Mouse (Mus musculus): ENCODE data around the gene Cc2d1a. TPM values are rescaled to one million over a fixed set of nuclear protein-coding genes. Genes with fewer than 3 reads are reported as not detected.
A peak's percentile ranks its signal among the peaks of the same experiment; 100 is the strongest.

Gene Cc2d1a
- total RNA-seq, 2 experiments from 2014 or later = 18.2 to 21.8 TPM

- no peak for DNase-seq (ENCODE audit: low spot score in 2 of 2)
Measured at GRCm38 (mm10) chr8:84106216-84107040, 41.3 kb downstream of the Cc2d1a start.

- DNase-seq (ENCODE audit: low spot score in 2 of 2) = no peak
Measured at GRCm38 (mm10) chr8:84105676-84106075, 42.1 kb downstream of the Cc2d1a start.

GRCm38 (mm10) chr8:84104697-84105609, 42.8 kb downstream of the Cc2d1a start, which contains the start of gene Dcaf15:
Gene Dcaf15 (minus strand): TSS chr8:84104768.
- peak; percentile 93 to 99 for DNase-seq (ENCODE audit: low spot score in 2 of 2)

DNA sequence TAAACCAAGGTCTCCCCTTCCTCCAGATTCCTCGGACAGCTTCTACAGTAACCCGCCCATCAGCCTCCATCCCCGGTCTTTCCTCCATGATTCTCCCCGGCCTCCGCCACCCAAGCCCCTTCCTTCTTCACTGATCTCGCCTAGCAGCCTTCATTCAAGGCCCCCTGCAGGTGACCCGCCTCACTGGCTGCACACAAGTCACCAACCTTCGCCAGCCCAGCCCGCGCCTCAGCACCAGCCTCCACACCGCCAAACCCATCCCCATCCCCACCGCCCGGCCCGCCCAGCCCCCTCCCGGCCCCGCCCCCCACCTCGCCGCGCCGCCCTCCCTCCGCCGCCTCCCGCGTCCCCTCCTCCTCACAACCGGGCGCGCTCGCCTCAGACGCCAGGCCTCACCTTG, 43.5 kb downstream of the Cc2d1a start:
- DNase-seq (ENCODE audit: low spot score in 2 of 2) = peak; percentile 44 to 67

GRCm38 (mm10) chr8:84103601-84104000, 44.1 kb downstream of the Cc2d1a start:
- no peak for DNase-seq (ENCODE audit: low spot score in 2 of 2)

DNA sequence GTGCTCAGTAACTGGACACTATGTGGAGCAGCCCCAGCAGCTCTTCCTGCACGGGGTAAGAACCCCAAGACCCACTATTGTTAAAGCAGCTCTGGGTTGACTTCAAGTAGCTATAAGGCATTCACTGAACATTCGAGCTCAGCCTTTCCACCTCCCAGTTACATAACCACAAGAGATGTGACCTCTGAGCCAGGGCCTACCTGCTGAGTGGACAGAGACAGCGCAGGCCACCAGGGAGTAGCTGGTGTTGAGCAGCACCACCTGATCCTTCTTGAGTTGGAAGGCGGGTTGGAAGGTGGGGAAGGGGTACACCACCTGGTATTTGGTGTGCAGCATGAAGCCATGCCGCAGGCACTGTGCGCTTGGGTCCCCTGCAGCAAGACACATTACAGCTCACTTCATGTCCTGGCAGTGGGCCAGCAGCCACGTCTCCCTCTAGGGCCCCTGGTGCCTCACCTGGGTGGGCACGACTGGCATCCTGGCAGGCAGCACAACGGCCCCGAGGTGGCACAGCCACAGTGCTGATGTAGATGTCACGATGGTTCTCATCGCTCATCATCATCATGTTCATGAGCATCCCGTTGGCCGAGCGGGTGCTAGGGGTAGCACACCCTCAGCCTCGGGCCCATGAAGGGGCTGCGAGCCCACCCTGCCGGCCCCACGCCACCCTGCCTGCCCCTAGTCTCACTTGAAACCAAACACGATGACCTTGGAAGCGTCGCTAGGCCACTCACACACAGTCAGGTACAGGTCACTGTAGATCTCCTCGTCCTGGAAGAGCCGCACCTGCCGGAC, 46.1 kb downstream of the Cc2d1a start:
- DNase-seq (ENCODE audit: low spot score in 2 of 2) = no peak

GRCm38 (mm10) chr8:84098376-84098775, 49.4 kb downstream of the Cc2d1a start:
- no peak for DNase-seq (ENCODE audit: low spot score in 2 of 2)

GRCm38 (mm10) chr8:84096061-84096460, 51.7 kb downstream of the Cc2d1a start:
- DNase-seq (ENCODE audit: low spot score in 2 of 2) = no peak

- DNase-seq (ENCODE audit: low spot score in 2 of 2) = no peak
Measured at GRCm38 (mm10) chr8:84090585-84090984, 57.2 kb downstream of the Cc2d1a start.

- no peak for DNase-seq (ENCODE audit: low spot score in 2 of 2)
Measured at GRCm38 (mm10) chr8:84089277-84089676, 58.5 kb downstream of the Cc2d1a start.

DNA sequence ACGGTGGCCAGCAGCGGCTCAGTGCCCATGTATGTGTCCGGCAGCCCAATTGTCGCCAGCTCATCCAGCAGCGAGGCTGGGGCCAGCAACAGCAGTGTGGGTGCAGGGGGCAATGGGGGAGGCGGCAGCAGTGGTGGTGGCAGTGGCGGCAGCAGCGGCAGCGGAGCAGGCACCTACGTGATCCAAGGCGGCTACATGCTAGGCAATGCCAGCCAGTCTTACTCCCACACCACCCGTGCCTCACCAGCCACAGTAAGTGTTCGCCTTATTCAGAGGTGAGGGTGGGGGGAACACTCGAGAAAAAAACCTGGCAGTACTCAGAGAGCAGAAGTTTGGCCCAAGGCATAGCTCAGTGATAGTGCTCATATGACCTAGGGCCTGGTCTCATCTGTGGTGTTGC, 59.9 kb downstream of the Cc2d1a start:
- no peak for DNase-seq (ENCODE audit: low spot score in 2 of 2)

- no peak for DNase-seq (ENCODE audit: low spot score in 2 of 2)
Measured at GRCm38 (mm10) chr8:84087156-84087555, 60.6 kb downstream of the Cc2d1a start.

DNA sequence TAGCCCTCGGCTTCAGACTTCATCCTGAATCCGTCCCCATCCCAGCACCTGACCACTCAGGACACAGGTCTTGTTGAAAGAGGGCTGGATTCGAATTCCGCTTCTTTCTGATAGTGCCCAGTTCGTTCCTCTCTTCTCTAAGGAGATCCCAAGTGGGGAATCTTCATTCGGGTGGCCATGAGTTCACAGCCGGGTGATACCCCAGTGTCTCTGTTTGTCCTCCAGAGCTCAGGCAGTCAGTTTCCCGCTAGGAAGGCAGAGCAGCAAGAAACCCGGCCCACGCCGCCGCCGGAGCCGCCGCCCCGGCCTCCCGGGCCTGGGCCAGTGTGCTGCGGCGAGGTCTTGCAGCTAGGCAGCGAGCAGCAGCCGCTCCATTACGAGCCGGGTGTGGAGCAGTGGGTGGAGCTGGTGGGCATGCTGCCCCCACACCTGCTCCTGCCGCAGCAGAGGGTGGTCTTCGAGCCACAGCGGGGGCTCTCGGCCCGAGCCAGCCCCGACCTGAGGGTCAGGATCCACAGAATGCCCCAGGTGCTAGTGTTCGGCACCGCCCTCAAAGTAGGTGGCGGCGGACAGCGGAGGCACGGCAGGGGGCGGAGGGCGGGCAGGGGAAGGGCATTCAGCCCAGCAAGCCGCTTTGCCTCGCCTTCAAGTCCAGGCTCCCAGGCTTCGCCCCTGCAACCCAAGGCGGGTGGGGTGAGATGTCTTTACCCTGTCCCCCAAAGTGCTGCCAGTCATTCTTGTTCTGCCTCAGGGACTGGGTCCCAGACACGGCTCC, 63.2 kb downstream of the Cc2d1a start:
- DNase-seq (ENCODE audit: low spot score in 2 of 2) = no peak

DNA sequence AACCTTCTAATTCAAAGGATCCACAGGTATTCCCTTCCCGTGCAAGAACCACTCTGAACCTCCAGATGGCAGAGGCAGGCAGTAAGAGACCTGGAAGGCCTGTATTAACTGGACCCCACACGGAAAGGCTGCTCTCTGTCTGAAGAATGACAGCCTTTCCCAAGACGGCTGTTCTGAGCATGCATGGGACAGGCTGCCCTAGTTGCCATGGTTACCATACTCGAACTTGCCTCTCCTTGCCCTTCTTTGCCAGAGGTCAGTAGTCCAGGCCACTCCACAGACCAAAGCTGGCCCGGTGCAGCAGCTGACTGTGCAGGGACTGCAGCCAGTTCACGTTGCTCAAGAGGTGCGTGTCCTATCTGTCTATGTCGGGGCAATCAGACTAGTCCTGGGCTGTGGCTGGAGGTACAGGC, 63.9 kb downstream of the Cc2d1a start:
- no peak for DNase-seq (ENCODE audit: low spot score in 2 of 2)

Small RNA genes within 50 kb of the gene (microRNA-seq; reads per million reads assigned to microRNA genes)
- not detected for gene Gm25110
- 990 reads per million, percentile 76 among the genes with 10 or more reads in this experiment for gene Mir181c
- gene Mir181d = 833 reads per million, percentile 74 among the genes with 10 or more reads in this experiment
- not detected for gene Mir709

Other genes starting within 250 kb of the Cc2d1a start
- gene Adgrl1, start 247.8 kb downstream of the Cc2d1a start, total RNA-seq (2021) = 10 to 100 TPM; 33.6 to 37.6 TPM
- under 1 TPM; 0.22 to 0.23 TPM for gene Gm10644, start 192.7 kb downstream of the Cc2d1a start, total RNA-seq (2021)
- 10 to 100 TPM; 14.9 to 17.2 TPM for gene Asf1b, start 192.4 kb downstream of the Cc2d1a start, total RNA-seq (2021)
- gene Prkaca, start 174.9 kb downstream of the Cc2d1a start, total RNA-seq (2021) = 100 to 1,000 TPM; 837 to 892 TPM
- 10 to 100 TPM; 40.7 to 44.4 TPM for gene Samd1, start 150.3 kb downstream of the Cc2d1a start, total RNA-seq (2021)
- under 1 TPM in 1 of 2 experiments, not detected in 1; 0.44 TPM for gene 1700067K01Rik, start 146.4 kb downstream of the Cc2d1a start, total RNA-seq (2021)
- gene 2210011C24Rik, start 135.8 kb downstream of the Cc2d1a start, total RNA-seq (2021) = 1 to 10 TPM in 1 of 2 experiments, under 1 TPM in 1; 0.65 to 1.2 TPM
- 1 to 10 TPM; 1.1 to 2.2 TPM for gene Palm3, start 126.5 kb downstream of the Cc2d1a start, total RNA-seq (2021)
- gene Il27ra, start 105.3 kb downstream of the Cc2d1a start, total RNA-seq (2021) = 1 to 10 TPM in 1 of 2 experiments, under 1 TPM in 1; 0.93 to 1.4 TPM
- not detected for gene Rln3, start 102.9 kb downstream of the Cc2d1a start, total RNA-seq (2021)
- gene Gm10643, start 82.8 kb downstream of the Cc2d1a start, total RNA-seq (2021) = 1 to 10 TPM; 2.5 to 3.2 TPM
- gene Rfx1, start 81.1 kb downstream of the Cc2d1a start, total RNA-seq (2021) = 10 to 100 TPM; 10.1 to 11.7 TPM
- gene Dcaf15, start 43.2 kb downstream of the Cc2d1a start, total RNA-seq (2021) = 10 to 100 TPM; 15.6 to 17.5 TPM
- not detected for gene Podnl1, start 21.9 kb downstream of the Cc2d1a start, total RNA-seq (2021)
- 1 to 10 TPM; 1.4 to 1.9 TPM for gene 4930432K21Rik, start 89 bp upstream of the Cc2d1a start, total RNA-seq (2021)
- gene Nanos3, start 37.3 kb upstream of the Cc2d1a start, total RNA-seq (2021) = 1 to 10 TPM; 2.5 to 3.3 TPM
- 1 to 10 TPM; 9.5 to 9.8 TPM for gene Zswim4, start 89.1 kb upstream of the Cc2d1a start, total RNA-seq (2021)
- gene D8Ertd738e, start 101.8 kb upstream of the Cc2d1a start, total RNA-seq (2021) = 100 to 1,000 TPM; 197 to 218 TPM
- gene Mri1, start 109.4 kb upstream of the Cc2d1a start, total RNA-seq (2021) = 10 to 100 TPM; 18.8 to 27.0 TPM
- 10 to 100 TPM; 11.2 to 15.1 TPM for gene Ccdc130, start 122.4 kb upstream of the Cc2d1a start, total RNA-seq (2021)
- gene Cacna1a, start 240.5 kb upstream of the Cc2d1a start, total RNA-seq (2021) = 1 to 10 TPM; 8.0 to 9.5 TPM

Data from gastrocnemius, postnatal 4 days (tissue).